Mouse (Mus musculus) heart, postnatal 0 days (tissue): ENCODE results near the gene Traf5.

ENCODE experiments used
- CTCF ChIP-seq: IDR thresholded peaks from 2 replicates; pipeline ENCODE4 v1.5.1; 2016; ENCODE audit warnings: antibody characterized with exemption, control low read depth, low read depth
- EP300 ChIP-seq: IDR thresholded peaks from 2 replicates; pipeline ENCODE4 v1.6.1; 2016; ENCODE audit warnings: antibody characterized with exemption, low read depth

DNA sequence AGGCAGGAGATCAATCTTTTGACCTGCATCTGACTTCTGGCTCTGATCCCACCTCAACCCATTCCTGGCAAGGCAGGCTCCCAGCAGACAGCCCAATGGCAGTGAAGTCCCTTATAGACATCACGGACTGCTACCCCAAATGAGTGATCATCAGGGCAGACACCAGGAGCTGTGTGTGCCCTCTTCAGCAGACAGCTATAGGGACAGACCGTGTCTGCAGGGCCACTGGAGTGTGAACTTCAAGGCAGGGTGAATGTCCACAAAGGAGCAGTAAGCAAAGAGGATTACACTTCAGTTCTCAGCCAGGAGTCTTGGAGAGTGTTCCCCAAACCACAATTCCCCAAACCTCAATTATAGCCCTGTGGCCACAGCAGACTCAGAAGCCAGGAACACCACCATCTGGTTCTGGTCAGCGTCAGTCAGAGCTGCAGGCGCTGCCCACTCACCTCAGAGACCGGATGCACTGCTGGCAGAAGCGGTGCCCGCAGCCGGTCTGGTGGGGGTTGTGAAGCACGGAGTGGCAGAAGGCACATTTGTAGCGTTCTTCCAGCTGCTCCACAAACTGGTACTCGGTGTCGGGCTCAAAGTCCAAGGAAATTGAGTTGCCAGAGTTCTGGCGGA, 22.3 kb downstream of the Traf5 start:
- TF ChIP-seq CTCF (no peak), EP300 (no peak)
